Mouse (Mus musculus): ENCODE results near the gene Cdh1. TPM values are rescaled to one million over a fixed set of nuclear protein-coding genes. Genes with fewer than 3 reads are reported as not detected.

Gene Cdh1
- total RNA-seq, 1 experiment, result 254 TPM

DNA sequence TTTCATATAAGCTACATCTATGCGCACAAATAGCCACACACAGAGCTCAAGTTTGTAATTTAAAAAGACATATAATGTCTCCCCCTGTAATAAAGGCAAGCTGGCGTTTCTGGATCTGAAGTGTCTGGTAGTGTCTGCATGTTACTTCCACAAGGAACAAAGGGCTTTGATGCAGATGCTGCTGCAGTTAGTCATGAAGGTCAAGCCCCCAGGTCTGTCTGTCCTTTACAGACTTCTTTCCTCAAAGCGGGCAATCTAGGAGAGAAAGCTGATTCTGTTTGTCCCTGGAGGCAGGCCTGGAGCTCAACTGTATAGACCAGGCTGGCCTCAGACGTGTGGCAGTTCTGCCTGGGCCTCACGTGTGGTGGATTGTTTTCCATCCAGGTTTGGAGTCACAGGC, 26.3 kb downstream of the Cdh1 start:
- H3K9me3 ChIP-seq (ENCODE audit: control insufficient read depth, insufficient read depth, low read depth, low read length), result no peaks in the 10 kb centered on the region
- no peak for DNase-seq (ENCODE audit: low read depth, low spot score)
- no peak overlapping the region for H3K9ac ChIP-seq (ENCODE audit: insufficient read depth, low read depth, low read length, poor library complexity, severe bottlenecking)
- H3K27ac ChIP-seq (ENCODE audit: insufficient read depth, low read depth, low read length, poor library complexity, severe bottlenecking), result peak overlapping the region; percentile 24; the same call in 1 of the 2 replicates
- no peak overlapping the region for H3K4me3 ChIP-seq (ENCODE audit: insufficient read depth in 1 of 2, low read depth in 1 of 2, low read length in 2 of 2, poor library complexity in 1 of 2, severe bottlenecking in 1 of 2)
- in situ Hi-C loops (cut with MboI; ENCODE audit: low sequenced_read_pairs in 2 of 2, unreplicated experiment in 2 of 2), result no loop called here
- peaks cover 11 to 44% of the 10 kb centered on the region in 2 experiments for H3K4me1 ChIP-seq (ENCODE audit: control insufficient read depth in 2 of 2, insufficient read depth in 2 of 2, low read length in 2 of 2, poor library complexity in 1 of 2)
- no peak for TF ChIP-seq ZC3H11A (IDR thresholded peaks at IDR 0.05; ENCODE audit: borderline replicate concordance, low read depth, low read length)
- TF ChIP-seq MAFK (IDR thresholded peaks at IDR 0.05; ENCODE audit: insufficient read depth, low read depth, low read length), result no peak
- no peak for TF ChIP-seq ZNF384 (IDR thresholded peaks at IDR 0.05; ENCODE audit: low read depth, low read length)
- TF ChIP-seq HCFC1 (IDR thresholded peaks at IDR 0.05; ENCODE audit: borderline replicate concordance, insufficient read depth, low read length), result no peak
- TF ChIP-seq CHD2 (IDR thresholded peaks at IDR 0.05; ENCODE audit: low read depth, low read length), result no peak
- H3K36me3 ChIP-seq (ENCODE audit: control insufficient read depth, insufficient read depth, low read length, poor library complexity, severe bottlenecking), result peaks cover 7% of the 10 kb centered on the region; the same call in 1 of the 2 replicates

DNA sequence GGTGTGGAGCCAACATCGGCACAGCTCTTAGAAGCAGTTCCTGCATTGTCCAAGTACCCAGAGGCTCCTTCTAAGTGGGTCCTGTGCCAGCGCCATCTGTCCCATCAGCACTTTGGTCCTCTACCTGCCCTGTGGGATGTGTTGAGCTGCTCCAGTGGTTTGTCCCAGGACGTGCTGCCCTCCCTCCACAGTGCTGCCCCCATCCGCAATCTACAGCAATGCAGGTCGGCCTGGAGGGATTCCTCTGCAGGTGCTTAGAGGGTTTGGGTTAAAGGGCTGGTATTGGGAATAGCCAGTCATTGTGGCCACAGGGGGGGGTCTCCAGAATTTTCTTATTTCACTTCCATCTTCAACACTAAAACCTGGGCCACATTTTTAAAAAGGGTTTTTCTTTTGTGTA, 28.8 kb downstream of the Cdh1 start:
- no peaks in the 10 kb centered on the region for H3K9me3 ChIP-seq (ENCODE audit: control insufficient read depth, insufficient read depth, low read depth, low read length)
- peaks cover 4% of the 10 kb centered on the region; the same call in 1 of the 2 replicates for H3K36me3 ChIP-seq (ENCODE audit: control insufficient read depth, insufficient read depth, low read length, poor library complexity, severe bottlenecking)
- peaks cover 23 to 50% of the 10 kb centered on the region in 2 experiments for H3K4me1 ChIP-seq (ENCODE audit: control insufficient read depth in 2 of 2, insufficient read depth in 2 of 2, low read length in 2 of 2, poor library complexity in 1 of 2)
- H3K9ac ChIP-seq (ENCODE audit: insufficient read depth, low read depth, low read length, poor library complexity, severe bottlenecking), result peak overlapping the region; percentile 2; the same call in 1 of the 2 replicates
- no peak for DNase-seq (ENCODE audit: low read depth, low spot score)
- TF ChIP-seq ZC3H11A (IDR thresholded peaks at IDR 0.05; ENCODE audit: borderline replicate concordance, low read depth, low read length) (no peak), CHD2 (IDR thresholded peaks at IDR 0.05; ENCODE audit: low read depth, low read length) (no peak), ZNF384 (IDR thresholded peaks at IDR 0.05; ENCODE audit: low read depth, low read length) (no peak), HCFC1 (IDR thresholded peaks at IDR 0.05; ENCODE audit: borderline replicate concordance, insufficient read depth, low read length) (no peak), MAFK (IDR thresholded peaks at IDR 0.05; ENCODE audit: insufficient read depth, low read depth, low read length) (no peak)
- in situ Hi-C loops (cut with MboI; ENCODE audit: low sequenced_read_pairs in 2 of 2, unreplicated experiment in 2 of 2), result no loop called here
- H3K4me3 ChIP-seq (ENCODE audit: insufficient read depth in 1 of 2, low read depth in 1 of 2, low read length in 2 of 2, poor library complexity in 1 of 2, severe bottlenecking in 1 of 2), result no peak overlapping the region
- peak overlapping the region; percentile 61; the same call in 1 of the 2 replicates for H3K27ac ChIP-seq (ENCODE audit: insufficient read depth, low read depth, low read length, poor library complexity, severe bottlenecking)

DNA sequence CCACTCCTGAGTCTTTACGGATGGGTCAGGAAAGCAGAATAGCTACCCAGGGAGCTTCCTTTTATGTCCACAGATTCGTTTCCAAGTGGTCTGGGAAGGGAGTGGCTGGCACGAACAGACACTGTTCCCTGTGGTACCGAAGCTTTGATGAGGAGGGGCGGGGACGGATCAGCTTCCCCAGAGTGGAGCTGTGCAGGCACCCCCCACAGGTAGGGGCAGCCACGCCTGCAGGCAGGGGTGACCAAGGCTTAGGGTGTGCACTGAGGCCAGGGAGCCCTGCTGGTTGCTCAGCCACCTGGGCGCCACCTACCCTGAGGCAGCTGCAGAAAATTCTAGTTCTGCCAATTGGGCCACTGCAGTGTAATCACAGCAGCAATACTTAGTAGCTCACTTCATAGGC, 29.5 kb downstream of the Cdh1 start:
- H3K4me3 ChIP-seq (ENCODE audit: insufficient read depth in 1 of 2, low read depth in 1 of 2, low read length in 2 of 2, poor library complexity in 1 of 2, severe bottlenecking in 1 of 2), result no peak overlapping the region; a peak in 1 of 4 replicates
- TF ChIP-seq ZNF384 (IDR thresholded peaks at IDR 0.05; ENCODE audit: low read depth, low read length), result no peak
- no peak for TF ChIP-seq HCFC1 (IDR thresholded peaks at IDR 0.05; ENCODE audit: borderline replicate concordance, insufficient read depth, low read length)
- TF ChIP-seq CHD2 (IDR thresholded peaks at IDR 0.05; ENCODE audit: low read depth, low read length), result no peak
- no peak for TF ChIP-seq MAFK (IDR thresholded peaks at IDR 0.05; ENCODE audit: insufficient read depth, low read depth, low read length)
- no peak for TF ChIP-seq ZC3H11A (IDR thresholded peaks at IDR 0.05; ENCODE audit: borderline replicate concordance, low read depth, low read length)
- H3K9ac ChIP-seq (ENCODE audit: insufficient read depth, low read depth, low read length, poor library complexity, severe bottlenecking), result no peak overlapping the region
- H3K9me3 ChIP-seq (ENCODE audit: control insufficient read depth, insufficient read depth, low read depth, low read length), result no peaks in the 10 kb centered on the region
- in situ Hi-C loops (cut with MboI; ENCODE audit: low sequenced_read_pairs in 2 of 2, unreplicated experiment in 2 of 2), result no loop called here
- no peak for DNase-seq (ENCODE audit: low read depth, low spot score)
- H3K27ac ChIP-seq (ENCODE audit: insufficient read depth, low read depth, low read length, poor library complexity, severe bottlenecking), result peak overlapping the region; percentile 67
- H3K4me1 ChIP-seq (ENCODE audit: control insufficient read depth in 2 of 2, insufficient read depth in 2 of 2, low read length in 2 of 2, poor library complexity in 1 of 2), result peaks cover 27 to 50% of the 10 kb centered on the region in 2 experiments
- H3K36me3 ChIP-seq (ENCODE audit: control insufficient read depth, insufficient read depth, low read length, poor library complexity, severe bottlenecking), result peaks cover 7% of the 10 kb centered on the region; the same call in 1 of the 2 replicates

DNA sequence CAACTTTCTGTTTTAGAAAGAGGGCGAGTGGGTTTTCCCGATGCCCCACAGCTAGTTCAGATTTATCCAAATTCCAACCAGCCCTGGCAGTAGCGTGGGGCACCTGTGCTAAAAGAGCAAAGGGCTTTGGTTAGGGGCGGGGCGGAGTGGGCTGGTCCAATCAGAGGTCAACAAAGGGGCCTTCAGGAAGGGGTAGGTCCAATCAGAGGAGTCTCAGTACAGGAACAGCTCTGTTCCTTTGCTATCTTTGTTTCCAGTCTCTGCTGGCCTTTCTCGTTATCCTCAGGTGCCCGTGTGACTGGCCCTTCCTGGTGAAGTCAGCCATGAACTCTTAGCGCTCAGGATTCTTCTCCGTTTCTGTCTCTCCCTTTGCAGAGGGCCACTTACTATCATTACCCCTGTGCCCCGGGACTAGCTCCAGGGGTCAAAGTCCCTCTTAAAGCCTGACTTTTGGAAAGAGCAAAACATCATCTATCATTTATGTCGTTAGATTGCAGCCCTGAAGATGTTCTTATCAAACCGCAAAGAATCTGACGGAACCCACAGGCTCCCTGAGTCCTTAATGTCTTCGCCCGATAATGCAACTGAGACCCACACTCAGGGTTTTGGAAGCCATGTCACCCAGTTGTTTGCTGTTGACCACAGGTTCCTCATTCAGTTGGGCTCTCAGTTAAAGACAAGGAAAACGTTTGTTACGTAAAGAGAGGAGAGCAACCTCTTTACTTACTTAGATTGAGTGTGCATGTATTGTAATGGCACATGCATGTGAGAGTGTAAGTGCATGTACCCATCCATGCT, 30.4 kb downstream of the Cdh1 start:
- Histone ChIP-seq H3K9ac (ENCODE audit: insufficient read depth, low read depth, low read length, poor library complexity, severe bottlenecking) (no peak overlapping the region), H3K4me1 (ENCODE audit: control insufficient read depth in 2 of 2, insufficient read depth in 2 of 2, low read length in 2 of 2, poor library complexity in 1 of 2) (peaks cover 30 to 48% of the 10 kb centered on the region in 2 experiments), H3K27ac (ENCODE audit: insufficient read depth, low read depth, low read length, poor library complexity, severe bottlenecking) (peak overlapping the region; percentile 67; the same call in 1 of the 2 replicates), H3K36me3 (ENCODE audit: control insufficient read depth, insufficient read depth, low read length, poor library complexity, severe bottlenecking) (peaks cover 7% of the 10 kb centered on the region; the same call in 1 of the 2 replicates), H3K4me3 (ENCODE audit: insufficient read depth in 1 of 2, low read depth in 1 of 2, low read length in 2 of 2, poor library complexity in 1 of 2, severe bottlenecking in 1 of 2) (no peak overlapping the region), H3K9me3 (ENCODE audit: control insufficient read depth, insufficient read depth, low read depth, low read length) (no peaks in the 10 kb centered on the region)
- TF ChIP-seq HCFC1 (IDR thresholded peaks at IDR 0.05; ENCODE audit: borderline replicate concordance, insufficient read depth, low read length), result no peak
- TF ChIP-seq CHD2 (IDR thresholded peaks at IDR 0.05; ENCODE audit: low read depth, low read length), result no peak
- no peak for TF ChIP-seq ZNF384 (IDR thresholded peaks at IDR 0.05; ENCODE audit: low read depth, low read length)
- no peak for TF ChIP-seq MAFK (IDR thresholded peaks at IDR 0.05; ENCODE audit: insufficient read depth, low read depth, low read length)
- no peak for TF ChIP-seq ZC3H11A (IDR thresholded peaks at IDR 0.05; ENCODE audit: borderline replicate concordance, low read depth, low read length)
- in situ Hi-C loops (cut with MboI; ENCODE audit: low sequenced_read_pairs in 2 of 2, unreplicated experiment in 2 of 2), result no loop called here
- no peak for DNase-seq (ENCODE audit: low read depth, low spot score)
